Mouse (Mus musculus) thymus, postnatal 0 days (tissue): ENCODE measurements around the gene Cish. TPM values are rescaled to one million over a fixed set of nuclear protein-coding genes. Genes with fewer than 3 reads are reported as not detected.

ENCODE experiments used
- DNase-seq: peaks from one replicate; pipeline ENCODE4 v3.0.0-alpha.2; 2015; ENCODE audit warnings: low spot score
- polyA plus RNA-seq: library from polyadenylated mRNA; unstranded; fragments of >200 nt; fragmentation: Nextera tagmentation; extraction: Ambion mirVana; gene quantifications from 2 replicates; pipeline ENCODE4 v1.2.1, GENCODE M21; 2015

The Cish gene
- polyA plus RNA-seq, 1 experiment from 2014 or later: 12.9 TPM

- DNase-seq: no peak
Observed at GRCm38 (mm10) chr9:107277603-107278002, 18.2 kb upstream of the Cish start.

- DNase-seq: no peak
Observed at GRCm38 (mm10) chr9:107278126-107278525, 17.7 kb upstream of the Cish start.

GRCm38 (mm10) chr9:107278527-107279377, 17.1 kb upstream of the Cish start:
- DNase-seq: no peak

- peak; percentile 28 for DNase-seq
Observed at GRCm38 (mm10) chr9:107279378-107280321, 16.2 kb upstream of the Cish start.

- DNase-seq: peak; percentile 61
Observed at GRCm38 (mm10) chr9:107280322-107281027, 15.4 kb upstream of the Cish start.

GRCm38 (mm10) chr9:107281241-107281987, 14.4 kb upstream of the Cish start:
- no peak for DNase-seq

- no peak for DNase-seq
Observed at GRCm38 (mm10) chr9:107282951-107283350, 12.9 kb upstream of the Cish start.

GRCm38 (mm10) chr9:107285009-107285408, 10.8 kb upstream of the Cish start:
- no peak for DNase-seq

- DNase-seq: no peak
Observed at GRCm38 (mm10) chr9:107287294-107287693, 8.5 kb upstream of the Cish start.

GRCm38 (mm10) chr9:107288105-107288650, 7.6 kb upstream of the Cish start:
- no peak for DNase-seq

- DNase-seq: peak; percentile 70
Observed at GRCm38 (mm10) chr9:107288711-107289110, 7.1 kb upstream of the Cish start.

- peak; percentile 93 for DNase-seq
Observed at GRCm38 (mm10) chr9:107289211-107290076, 6.4 kb upstream of the Cish start, which contains the start of gene Mapkapk3. Gene Mapkapk3 (minus strand): TSS chr9:107289877.

GRCm38 (mm10) chr9:107290897-107291296, 4.9 kb upstream of the Cish start:
- peak; percentile 76 for DNase-seq

- peak; percentile 69 for DNase-seq
Observed at GRCm38 (mm10) chr9:107294249-107294648, 1.6 kb upstream of the Cish start.

GRCm38 (mm10) chr9:107295616-107296015, 210 bp upstream of the Cish start:
- DNase-seq: no peak

GRCm38 (mm10) chr9:107296041-107296440, 215 bp downstream of the Cish start:
- no peak for DNase-seq

GRCm38 (mm10) chr9:107296501-107296965, 707 bp downstream of the Cish start:
- DNase-seq: peak; percentile 78

GRCm38 (mm10) chr9:107297059-107297458, 1.2 kb downstream of the Cish start:
- DNase-seq: no peak

- no peak for DNase-seq
Observed at GRCm38 (mm10) chr9:107297658-107298057, 1.8 kb downstream of the Cish start.
